Mouse (Mus musculus): ENCODE measurements around the gene Necab3. TPM values are rescaled to one million over a fixed set of nuclear protein-coding genes. Genes with fewer than 3 reads are reported as not detected.

Necab3 gene
- polyA plus RNA-seq, 1 experiment = 5.1 TPM

DNA sequence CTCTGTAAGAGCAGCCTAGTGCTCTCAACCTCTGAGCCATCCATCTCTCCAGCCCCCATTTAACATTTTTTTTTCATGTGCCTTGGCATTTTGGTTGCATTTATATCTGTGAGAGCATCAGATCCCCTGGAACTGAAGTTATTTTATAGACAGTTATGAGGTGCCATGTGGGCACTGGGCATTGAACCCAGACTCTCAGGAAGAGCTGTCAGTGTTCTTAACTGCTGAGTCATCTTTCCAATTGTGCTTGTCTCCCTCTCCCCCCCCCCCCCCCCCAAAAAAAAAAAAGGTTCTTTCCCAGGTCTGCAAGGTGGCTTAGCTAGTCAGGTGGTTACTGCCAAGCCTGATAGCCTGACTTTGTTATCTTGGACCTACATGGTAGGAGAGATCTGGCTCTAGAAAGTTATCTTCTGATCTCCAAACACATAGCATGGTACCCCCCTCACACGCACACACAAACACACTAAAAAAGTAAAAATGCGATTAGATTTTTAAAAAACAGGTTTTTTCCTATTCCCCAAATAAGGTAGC, 58.9 kb downstream of the Necab3 start:
- H3K4me1 ChIP-seq (ENCODE audit: control insufficient read depth, insufficient read depth, low read length) = peaks cover 7% of the 10 kb centered on the region
- no peaks in the 10 kb centered on the region for H3K9me3 ChIP-seq (replicated peaks; ENCODE audit: control insufficient read depth, insufficient read depth, low read length, poor library complexity, severe bottlenecking)
- no peak overlapping the region for H3K4me3 ChIP-seq (ENCODE audit: low read depth, low read length)
- H3K36me3 ChIP-seq (ENCODE audit: control insufficient read depth, insufficient read depth, low read length, poor library complexity, severe bottlenecking) = peaks cover 44% of the 10 kb centered on the region
- TF ChIP-seq EP300 (IDR thresholded peaks at IDR 0.05; ENCODE audit: insufficient read depth, low read depth, low read length) (no peak), CTCF (IDR thresholded peaks at IDR 0.05; ENCODE audit: low read depth, low read length) (no peak), POLR2A (IDR thresholded peaks at IDR 0.05; ENCODE audit: insufficient read depth, low read length) (no peak)
- no peak overlapping the region; the same call in 1 of the 2 replicates for H3K27ac ChIP-seq (ENCODE audit: insufficient read depth, low read length)
- no peak overlapping the region for H3K9ac ChIP-seq (ENCODE audit: low read depth, poor library complexity, severe bottlenecking)
- H3K27me3 ChIP-seq (ENCODE audit: control insufficient read depth, insufficient read depth, low read length, poor library complexity, severe bottlenecking) = no peaks in the 10 kb centered on the region

DNA sequence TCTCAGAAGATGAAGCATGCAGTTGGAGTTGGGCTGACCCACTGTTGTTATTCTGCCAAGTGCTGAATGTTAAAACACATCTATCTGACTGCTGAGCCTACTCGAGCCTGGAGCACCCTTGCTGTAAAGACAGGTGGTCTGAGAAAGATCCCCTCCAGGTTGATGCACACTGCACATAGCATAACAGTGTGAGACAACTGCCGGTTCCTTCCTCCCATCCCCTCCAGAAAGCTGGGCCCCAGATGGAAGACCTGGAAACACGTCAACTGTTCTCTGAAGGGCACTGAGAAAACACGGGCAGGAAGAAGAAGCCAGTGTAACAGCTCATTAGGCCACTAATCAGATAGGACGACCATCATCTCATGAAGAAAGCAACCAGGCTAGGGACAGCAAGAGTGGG, 60.1 kb downstream of the Necab3 start:
- H3K27me3 ChIP-seq (ENCODE audit: control insufficient read depth, insufficient read depth, low read length, poor library complexity, severe bottlenecking) = no peaks in the 10 kb centered on the region
- TF ChIP-seq EP300 (IDR thresholded peaks at IDR 0.05; ENCODE audit: insufficient read depth, low read depth, low read length) (no peak), CTCF (IDR thresholded peaks at IDR 0.05; ENCODE audit: low read depth, low read length) (no peak), POLR2A (IDR thresholded peaks at IDR 0.05; ENCODE audit: insufficient read depth, low read length) (no peak)
- no peak overlapping the region for H3K9ac ChIP-seq (ENCODE audit: low read depth, poor library complexity, severe bottlenecking)

DNA sequence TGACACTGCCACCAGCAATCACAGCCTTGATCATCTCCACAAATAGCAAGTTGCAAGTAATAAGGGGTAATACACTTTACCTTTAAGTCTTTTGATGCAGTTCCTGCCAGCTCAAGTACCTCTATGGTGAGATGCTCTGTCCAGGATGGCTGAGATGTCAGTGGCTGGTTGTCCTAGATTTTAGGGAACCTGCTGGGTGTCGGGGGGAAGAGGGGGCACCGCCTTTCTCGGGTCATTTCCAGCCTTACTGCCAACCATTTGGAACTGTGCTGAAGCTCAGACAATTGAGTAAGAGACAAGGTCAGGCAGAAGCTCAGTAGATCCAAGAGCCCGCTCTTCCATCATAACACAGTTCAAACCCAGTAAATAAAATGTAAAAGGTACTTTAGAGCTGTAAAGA, 63.7 kb downstream of the Necab3 start:
- H3K9ac ChIP-seq (ENCODE audit: low read depth, poor library complexity, severe bottlenecking) = no peak overlapping the region
- H3K4me3 ChIP-seq (ENCODE audit: low read depth, low read length) = no peak overlapping the region
- TF ChIP-seq POLR2A (IDR thresholded peaks at IDR 0.05; ENCODE audit: insufficient read depth, low read length) = no peak
- TF ChIP-seq EP300 (IDR thresholded peaks at IDR 0.05; ENCODE audit: insufficient read depth, low read depth, low read length) = no peak
- no peak for TF ChIP-seq CTCF (IDR thresholded peaks at IDR 0.05; ENCODE audit: low read depth, low read length)
- H3K36me3 ChIP-seq (ENCODE audit: control insufficient read depth, insufficient read depth, low read length, poor library complexity, severe bottlenecking) = peaks cover 6% of the 10 kb centered on the region
- H3K4me1 ChIP-seq (ENCODE audit: control insufficient read depth, insufficient read depth, low read length) = peaks cover 3% of the 10 kb centered on the region
- H3K27ac ChIP-seq (ENCODE audit: insufficient read depth, low read length) = no peak overlapping the region
- no peaks in the 10 kb centered on the region for H3K9me3 ChIP-seq (replicated peaks; ENCODE audit: control insufficient read depth, insufficient read depth, low read length, poor library complexity, severe bottlenecking)
- H3K27me3 ChIP-seq (ENCODE audit: control insufficient read depth, insufficient read depth, low read length, poor library complexity, severe bottlenecking) = no peaks in the 10 kb centered on the region

More for the DNA sequence above, 60.1 kb downstream of the Necab3 start:
- H3K27ac ChIP-seq (ENCODE audit: insufficient read depth, low read length) = no peak overlapping the region
- H3K4me1 ChIP-seq (ENCODE audit: control insufficient read depth, insufficient read depth, low read length) = peaks cover 7% of the 10 kb centered on the region
- peaks cover 37% of the 10 kb centered on the region for H3K36me3 ChIP-seq (ENCODE audit: control insufficient read depth, insufficient read depth, low read length, poor library complexity, severe bottlenecking)
- H3K9me3 ChIP-seq (replicated peaks; ENCODE audit: control insufficient read depth, insufficient read depth, low read length, poor library complexity, severe bottlenecking) = no peaks in the 10 kb centered on the region
- no peak overlapping the region for H3K4me3 ChIP-seq (ENCODE audit: low read depth, low read length)

Other genes starting within 250 kb of the Necab3 start
- 23.8 and 27.1 TPM in 2 replicates for gene Cdk5rap1, start 185.9 kb downstream of the Necab3 start, polyA plus RNA-seq (2011; ENCODE audit: insufficient read depth, insufficient read length, low read depth, missing spikeins)
- 11.7 and 13.5 TPM in 2 replicates for gene Snta1, start 150.8 kb downstream of the Necab3 start, polyA plus RNA-seq (2011; ENCODE audit: insufficient read depth, insufficient read length, low read depth, missing spikeins)
- 79.9 and 89.5 TPM in 2 replicates for gene Cbfa2t2, start 122.4 kb downstream of the Necab3 start, polyA plus RNA-seq (2011; ENCODE audit: insufficient read depth, insufficient read length, low read depth, missing spikeins)
- not detected in 2 replicates for gene 1700003F12Rik, start 11.8 kb downstream of the Necab3 start, polyA plus RNA-seq (2011; ENCODE audit: insufficient read depth, insufficient read length, low read depth, missing spikeins)
- not detected in 2 replicates for gene Actl10, start 7.1 kb downstream of the Necab3 start, polyA plus RNA-seq (2011; ENCODE audit: insufficient read depth, insufficient read length, low read depth, missing spikeins)
- 27.0 and 28.0 TPM in 2 replicates for gene E2f1, start 11.0 kb upstream of the Necab3 start, polyA plus RNA-seq (2011; ENCODE audit: insufficient read depth, insufficient read length, low read depth, missing spikeins)
- 8.3 and 9.5 TPM in 2 replicates for gene Pxmp4, start 44.8 kb upstream of the Necab3 start, polyA plus RNA-seq (2011; ENCODE audit: insufficient read depth, insufficient read length, low read depth, missing spikeins)
- gene Zfp341, start 54.4 kb upstream of the Necab3 start, polyA plus RNA-seq (2011; ENCODE audit: insufficient read depth, insufficient read length, low read depth, missing spikeins) = 3.8 and 5.0 TPM in 2 replicates
- not detected in 2 replicates for gene 4930519P11Rik, start 54.5 kb upstream of the Necab3 start, polyA plus RNA-seq (2011; ENCODE audit: insufficient read depth, insufficient read length, low read depth, missing spikeins)
- 116 and 125 TPM in 2 replicates for gene Chmp4b, start 92.8 kb upstream of the Necab3 start, polyA plus RNA-seq (2011; ENCODE audit: insufficient read depth, insufficient read length, low read depth, missing spikeins)
- 1.2 and 1.4 TPM in 2 replicates for gene Gm14214, start 211.1 kb upstream of the Necab3 start, polyA plus RNA-seq (2011; ENCODE audit: insufficient read depth, insufficient read length, low read depth, missing spikeins)
- gene Raly, start 232.2 kb upstream of the Necab3 start, polyA plus RNA-seq (2011; ENCODE audit: insufficient read depth, insufficient read length, low read depth, missing spikeins) = 228 and 241 TPM in 2 replicates
- not detected in 2 replicates for gene a, start 232.5 kb upstream of the Necab3 start, polyA plus RNA-seq (2011; ENCODE audit: insufficient read depth, insufficient read length, low read depth, missing spikeins)